Mouse (Mus musculus) ES-E14 (cell line): Measurements from ENCODE around the gene Ms4a18.

Source experiments
- CHD2 ChIP-seq: IDR thresholded peaks from 2 replicates; pipeline ENCODE4 v1.6.1; 2014; ENCODE audit warnings: mild to moderate bottlenecking, low read depth, low read length, inconsistent platforms
- HCFC1 ChIP-seq: IDR thresholded peaks from 2 replicates; pipeline ENCODE4 v1.6.1; 2012; ENCODE audit warnings: low read length, inconsistent platforms, borderline replicate concordance; ENCODE audit not compliant: insufficient read depth
- MAFK ChIP-seq: IDR thresholded peaks from 2 replicates; pipeline ENCODE4 v1.6.1; 2014; ENCODE audit warnings: mild to moderate bottlenecking, low read depth, low read length, inconsistent platforms; ENCODE audit not compliant: insufficient read depth
- ZC3H11A ChIP-seq: IDR thresholded peaks from 2 replicates; pipeline ENCODE4 v1.6.1; 2012; ENCODE audit warnings: low read depth, mild to moderate bottlenecking, inconsistent platforms, low read length, borderline replicate concordance
- ZNF384 ChIP-seq: IDR thresholded peaks from 2 replicates; pipeline ENCODE4 v1.6.1; 2012; ENCODE audit warnings: low read depth, low read length, inconsistent platforms

- TF ChIP-seq ZC3H11A (no peak), MAFK (no peak), ZNF384 (no peak), CHD2 (no peak), HCFC1 (no peak)
These were observed 42.1 kb upstream of the Ms4a18 start for GRCm38 (mm10) chr19:11059967-11060366.
